Mouse (Mus musculus) cerebellum, adult 9-10 months (tissue): Measurements from ENCODE around the gene Daw1.

ENCODE experiments used
- DNase-seq: peaks from one replicate; pipeline ENCODE4 v3.0.0; 2022

The Daw1 gene

DNA sequence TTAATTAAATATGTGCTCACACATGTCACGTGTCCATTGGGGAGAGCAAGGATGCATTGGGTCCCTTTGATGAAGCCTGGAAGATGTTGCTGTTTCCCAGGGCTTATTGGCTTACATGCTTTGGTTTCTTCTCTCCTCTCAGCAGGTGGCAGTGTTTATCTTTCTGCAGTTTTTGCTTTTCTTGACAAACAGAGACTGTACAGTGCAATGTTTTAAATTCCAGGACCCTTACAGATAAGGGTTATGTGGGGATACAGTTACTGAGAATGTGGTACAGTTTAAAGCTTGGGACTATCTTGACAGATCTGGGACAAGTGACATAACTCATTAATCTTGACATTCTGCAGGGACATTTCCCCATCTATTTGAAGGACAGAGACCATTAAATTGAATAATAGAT is 58.7 kb downstream of the Daw1 start:
- peak; percentile 60 for DNase-seq

DNA sequence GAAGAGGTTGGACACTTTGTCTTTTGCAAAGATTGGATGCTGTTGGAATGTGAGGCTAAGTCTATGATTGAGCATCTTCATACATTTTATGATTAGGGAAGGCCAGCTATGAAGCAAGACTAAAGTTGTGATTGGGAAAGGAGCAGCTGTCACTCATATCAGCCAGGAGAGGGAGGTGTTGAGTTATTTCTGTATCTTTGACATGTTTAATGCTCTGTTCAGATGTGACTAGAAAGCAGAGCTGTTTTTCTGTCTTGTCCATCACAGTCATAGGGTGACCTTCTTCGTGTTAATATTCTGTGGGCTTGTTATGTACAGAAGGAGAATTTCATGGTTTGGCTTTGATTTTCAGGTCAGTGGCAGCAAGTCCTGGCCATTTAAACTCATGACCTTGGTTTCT is 63.5 kb downstream of the Daw1 start:
- peak; percentile 67 for DNase-seq

DNA sequence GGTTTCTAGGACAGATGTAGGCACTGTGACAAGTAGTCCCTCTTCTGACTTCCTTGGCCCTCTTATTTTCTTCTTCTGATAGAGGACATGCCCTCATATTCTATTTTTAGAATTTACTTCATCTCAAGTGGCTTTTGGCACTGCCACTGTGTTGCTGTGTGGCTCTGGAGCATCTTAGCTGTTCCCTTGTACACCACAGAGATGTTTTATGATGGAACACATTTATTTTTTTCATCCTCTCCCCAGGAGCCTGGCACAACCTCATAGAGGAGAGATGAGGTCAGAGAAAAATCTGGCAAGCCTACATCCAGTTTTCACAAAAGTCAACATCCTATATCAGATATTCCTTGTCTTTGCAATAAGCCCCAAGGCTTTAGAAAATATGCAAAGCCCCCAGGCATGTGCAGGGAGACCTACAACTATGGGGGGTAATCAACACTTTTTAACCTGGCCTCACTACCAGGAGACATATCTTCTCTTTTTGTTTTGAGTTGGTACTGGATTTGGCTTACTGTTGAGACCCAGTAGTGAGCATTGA is 64.9 kb downstream of the Daw1 start:
- peak; percentile 95 for DNase-seq

DNA sequence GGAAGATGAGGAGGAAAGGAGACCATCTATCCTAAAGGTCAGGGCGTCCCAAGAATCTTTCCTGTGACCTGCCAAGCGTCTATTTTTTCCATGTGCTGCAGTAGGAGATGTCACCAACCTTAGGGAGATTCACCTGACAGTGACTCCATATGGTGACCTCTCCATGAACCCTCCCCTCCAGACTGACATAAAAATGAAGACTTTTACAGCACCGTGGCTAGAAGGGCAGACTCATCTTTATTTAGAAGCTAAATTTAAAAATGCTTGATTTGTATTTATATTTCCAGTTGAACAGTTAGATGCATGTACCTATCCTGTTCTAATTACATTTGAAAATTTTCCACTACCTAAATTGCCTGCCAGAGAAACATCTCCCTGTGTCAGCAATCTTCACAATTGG is 68.4 kb downstream of the Daw1 start:
- peak; percentile 61 for DNase-seq

DNA sequence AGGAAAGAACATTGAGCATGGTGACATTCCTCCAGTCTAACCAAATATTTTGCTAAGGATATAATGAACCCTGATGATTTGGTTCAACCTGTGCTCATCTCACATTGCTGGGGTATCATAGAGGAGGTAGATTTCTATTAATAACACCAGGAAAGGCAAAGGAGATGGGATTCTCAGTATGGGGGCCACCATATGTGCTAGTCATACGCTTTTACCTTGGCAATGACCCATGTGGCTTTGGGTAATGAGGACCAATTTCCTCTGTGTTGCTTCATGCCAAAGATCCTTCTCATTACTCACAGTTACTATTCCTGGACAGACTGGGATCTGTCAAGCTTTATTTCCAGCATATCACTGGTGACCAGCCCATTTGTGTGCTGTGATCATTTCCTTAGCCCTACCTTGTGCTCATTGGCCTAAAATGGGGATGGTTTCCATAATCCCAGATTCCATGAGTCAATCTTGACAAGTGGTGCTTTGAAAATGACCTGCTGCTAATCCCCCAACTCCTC is 88.7 kb downstream of the Daw1 start:
- peak; percentile 99 for DNase-seq

DNA sequence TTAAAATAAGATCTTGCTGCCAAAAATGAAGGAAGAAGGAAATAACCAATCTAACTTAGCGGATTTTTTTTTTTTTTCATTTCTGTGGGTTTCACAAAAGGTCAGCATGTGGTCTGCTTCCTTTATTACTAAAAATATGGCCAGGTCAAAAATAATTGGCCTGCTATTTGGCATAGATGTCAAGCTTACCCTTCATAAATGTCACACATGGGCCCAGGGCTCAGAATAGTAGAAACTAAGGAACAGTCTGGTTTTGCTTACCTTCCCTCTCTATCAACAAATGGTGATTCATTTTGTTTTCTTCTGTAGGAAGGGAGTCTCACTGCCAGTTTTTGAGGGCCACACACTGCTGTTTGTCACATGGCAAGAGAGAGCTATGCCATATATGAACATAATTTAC is 92.2 kb downstream of the Daw1 start:
- DNase-seq, result peak; percentile 50
